Mouse (Mus musculus): ENCODE measurements around the gene Otos.

The Otos gene

GRCm38 (mm10) chr1:92611008-92611407 is 37.6 kb downstream of the Otos start:
- peak; percentile 75 for DNase-seq (ENCODE audit: low read depth, low spot score)

DNA sequence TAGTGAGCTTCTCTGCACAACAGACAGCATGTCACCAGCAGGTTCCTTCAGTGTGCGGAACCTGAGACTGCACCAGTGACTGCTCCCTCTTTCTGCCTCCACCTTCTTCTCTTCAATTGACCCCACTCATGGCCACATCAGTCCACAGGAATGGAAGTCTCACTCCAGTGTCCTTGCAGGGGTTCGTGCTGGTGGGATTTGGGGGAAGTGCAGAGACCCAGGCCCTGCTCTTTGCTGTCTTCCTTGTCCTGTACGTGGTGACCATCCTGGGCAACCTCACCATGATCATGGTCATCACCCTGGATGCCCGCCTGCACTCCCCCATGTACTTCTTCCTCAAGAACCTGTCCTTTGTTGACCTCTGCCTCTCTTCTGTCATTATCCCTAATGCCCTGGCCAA is 40.9 kb downstream of the Otos start:
- DNase-seq (ENCODE audit: low read depth, low spot score) = no peak

- no peak for DNase-seq (ENCODE audit: low read depth, low spot score)
These were observed 43.2 kb downstream of the Otos start, which contains the start of gene Olfr1410 for GRCm38 (mm10) chr1:92605482-92605881. Gene Olfr1410 (plus strand): TSS chr1:92605782.

GRCm38 (mm10) chr1:92596019-92596418 is 52.6 kb downstream of the Otos start:
- DNase-seq (ENCODE audit: low read depth, low spot score) = no peak
